Mouse (Mus musculus): ENCODE results near the gene Enpp5. TPM values are rescaled to one million over a fixed set of nuclear protein-coding genes. Genes with fewer than 3 reads are reported as not detected.
A peak's percentile ranks its signal among the peaks of the same experiment; 100 is the strongest.

The Enpp5 gene
- polyA plus RNA-seq (2012; ENCODE audit: insufficient read depth, insufficient read length, missing spikeins) = not detected in 2 replicates

GRCm38 (mm10) chr17:44078631-44079350 is at the start of gene Enpp5:
Gene Enpp5, plus strand, starts transcription at chr17:44078813.
- Histone ChIP-seq H3K4me3 (ENCODE audit: insufficient read depth, low read length) (peak within 1 kb of the TSS; percentile 51), H3K4me1 (ENCODE audit: control insufficient read depth, insufficient read depth, low read length) (no peaks in the 10 kb centered on the region), H3K27ac (ENCODE audit: insufficient read depth, low read depth, low read length) (no peak within 1 kb of the TSS)
- TF ChIP-seq CTCF (IDR thresholded peaks at IDR 0.05; ENCODE audit: low read depth, low read length) (no peak), POLR2A (IDR thresholded peaks at IDR 0.05; ENCODE audit: borderline replicate concordance, low read depth, low read length) (no peak)

GRCm38 (mm10) chr17:44029616-44030015 is 49.0 kb upstream of the Enpp5 start:
- Histone ChIP-seq H3K4me3 (ENCODE audit: insufficient read depth, low read length) (no peak overlapping the region), H3K4me1 (ENCODE audit: control insufficient read depth, insufficient read depth, low read length) (0 out of 2 replicates have a peak, but pooled peaks cover 2% of the 10 kb centered on the region), H3K27ac (ENCODE audit: insufficient read depth, low read depth, low read length) (no peak overlapping the region)
- no peak for TF ChIP-seq CTCF (IDR thresholded peaks at IDR 0.05; ENCODE audit: low read depth, low read length)
- TF ChIP-seq POLR2A (IDR thresholded peaks at IDR 0.05; ENCODE audit: borderline replicate concordance, low read depth, low read length) = no peak

- H3K4me3 ChIP-seq (ENCODE audit: insufficient read depth, low read length) = no peak overlapping the region
- 0 out of 2 replicates have a peak, but pooled peaks cover 2% of the 10 kb centered on the region for H3K4me1 ChIP-seq (ENCODE audit: control insufficient read depth, insufficient read depth, low read length)
- no peak overlapping the region for H3K27ac ChIP-seq (ENCODE audit: insufficient read depth, low read depth, low read length)
- TF ChIP-seq CTCF (IDR thresholded peaks at IDR 0.05; ENCODE audit: low read depth, low read length) (no peak), POLR2A (IDR thresholded peaks at IDR 0.05; ENCODE audit: borderline replicate concordance, low read depth, low read length) (no peak)
Measured at GRCm38 (mm10) chr17:44030776-44031587, 47.6 kb upstream of the Enpp5 start.

- Histone ChIP-seq H3K27ac (ENCODE audit: insufficient read depth, low read depth, low read length) (no peak overlapping the region), H3K4me1 (ENCODE audit: control insufficient read depth, insufficient read depth, low read length) (no peaks in the 10 kb centered on the region), H3K4me3 (ENCODE audit: insufficient read depth, low read length) (no peak overlapping the region)
- TF ChIP-seq POLR2A (IDR thresholded peaks at IDR 0.05; ENCODE audit: borderline replicate concordance, low read depth, low read length) (no peak), CTCF (IDR thresholded peaks at IDR 0.05; ENCODE audit: low read depth, low read length) (no peak)
Measured at GRCm38 (mm10) chr17:44035005-44035404, 43.6 kb upstream of the Enpp5 start.

- no peak overlapping the region for H3K27ac ChIP-seq (ENCODE audit: insufficient read depth, low read depth, low read length)
- H3K4me3 ChIP-seq (ENCODE audit: insufficient read depth, low read length) = no peak overlapping the region
- no peak for TF ChIP-seq CTCF (IDR thresholded peaks at IDR 0.05; ENCODE audit: low read depth, low read length)
- no peak for TF ChIP-seq POLR2A (IDR thresholded peaks at IDR 0.05; ENCODE audit: borderline replicate concordance, low read depth, low read length)
- H3K4me1 ChIP-seq (ENCODE audit: control insufficient read depth, insufficient read depth, low read length) = no peaks in the 10 kb centered on the region
Measured at GRCm38 (mm10) chr17:44038656-44039055, 40.0 kb upstream of the Enpp5 start.

- TF ChIP-seq CTCF (IDR thresholded peaks at IDR 0.05; ENCODE audit: low read depth, low read length) (no peak), POLR2A (IDR thresholded peaks at IDR 0.05; ENCODE audit: borderline replicate concordance, low read depth, low read length) (no peak)
- H3K27ac ChIP-seq (ENCODE audit: insufficient read depth, low read depth, low read length) = no peak overlapping the region
- H3K4me3 ChIP-seq (ENCODE audit: insufficient read depth, low read length) = no peak overlapping the region
- H3K4me1 ChIP-seq (ENCODE audit: control insufficient read depth, insufficient read depth, low read length) = no peaks in the 10 kb centered on the region
Measured at GRCm38 (mm10) chr17:44040449-44040848, 38.2 kb upstream of the Enpp5 start.

GRCm38 (mm10) chr17:44042301-44042700 is 36.3 kb upstream of the Enpp5 start:
- TF ChIP-seq POLR2A (IDR thresholded peaks at IDR 0.05; ENCODE audit: borderline replicate concordance, low read depth, low read length) (no peak), CTCF (IDR thresholded peaks at IDR 0.05; ENCODE audit: low read depth, low read length) (no peak)
- H3K27ac ChIP-seq (ENCODE audit: insufficient read depth, low read depth, low read length) = no peak overlapping the region
- no peak overlapping the region for H3K4me3 ChIP-seq (ENCODE audit: insufficient read depth, low read length)
- no peaks in the 10 kb centered on the region for H3K4me1 ChIP-seq (ENCODE audit: control insufficient read depth, insufficient read depth, low read length)

- Histone ChIP-seq H3K4me1 (ENCODE audit: control insufficient read depth, insufficient read depth, low read length) (no peaks in the 10 kb centered on the region), H3K4me3 (ENCODE audit: insufficient read depth, low read length) (no peak overlapping the region), H3K27ac (ENCODE audit: insufficient read depth, low read depth, low read length) (no peak overlapping the region)
- no peak for TF ChIP-seq POLR2A (IDR thresholded peaks at IDR 0.05; ENCODE audit: borderline replicate concordance, low read depth, low read length)
- no peak for TF ChIP-seq CTCF (IDR thresholded peaks at IDR 0.05; ENCODE audit: low read depth, low read length)
Measured at GRCm38 (mm10) chr17:44042861-44043260, 35.8 kb upstream of the Enpp5 start.

GRCm38 (mm10) chr17:44053427-44053826 is 25.2 kb upstream of the Enpp5 start:
- 0 out of 2 replicates have a peak, but pooled peaks cover 3% of the 10 kb centered on the region for H3K4me1 ChIP-seq (ENCODE audit: control insufficient read depth, insufficient read depth, low read length)
- no peak for TF ChIP-seq POLR2A (IDR thresholded peaks at IDR 0.05; ENCODE audit: borderline replicate concordance, low read depth, low read length)
- no peak for TF ChIP-seq CTCF (IDR thresholded peaks at IDR 0.05; ENCODE audit: low read depth, low read length)
- no peak overlapping the region for H3K4me3 ChIP-seq (ENCODE audit: insufficient read depth, low read length)
- no peak overlapping the region for H3K27ac ChIP-seq (ENCODE audit: insufficient read depth, low read depth, low read length)

- H3K4me1 ChIP-seq (ENCODE audit: control insufficient read depth, insufficient read depth, low read length) = 0 out of 2 replicates have a peak, but pooled peaks cover 3% of the 10 kb centered on the region
- H3K4me3 ChIP-seq (ENCODE audit: insufficient read depth, low read length) = no peak overlapping the region
- no peak overlapping the region for H3K27ac ChIP-seq (ENCODE audit: insufficient read depth, low read depth, low read length)
- no peak for TF ChIP-seq POLR2A (IDR thresholded peaks at IDR 0.05; ENCODE audit: borderline replicate concordance, low read depth, low read length)
- no peak for TF ChIP-seq CTCF (IDR thresholded peaks at IDR 0.05; ENCODE audit: low read depth, low read length)
Measured at GRCm38 (mm10) chr17:44057123-44057522, 21.5 kb upstream of the Enpp5 start.

All from bone marrow macrophage, adult 2 months (primary cell).